ENCODE assay signal across 24 mouse cellular contexts in genomic region chr15:41390699-41391098, GRCm38 (mm10).
A peak's percentile ranks its signal among the peaks of the same experiment; 100 is the strongest.
DNase-seq lines count a peak whose midpoint lies in the region; ATAC-seq and TF ChIP-seq lines count a peak whose summit lies in the region.
"Had no signal": no experiment of that assay in that cellular context is flagged by ENCODE, and none has a peak within 500 bp of the region (broad histone marks: within the 10 kb centered on the region; RNA-seq: fewer than 3 reads in every experiment).

No protein-coding gene starts in this region.

- H3K4me3 ChIP-seq in kidney, embryonic 16.5 days (ENCODE audit: low read length) = no peak overlapping the region
- H3K4me3 ChIP-seq in kidney, embryonic 14.5 days (ENCODE audit: low read length) = no peak overlapping the region
- no peak overlapping the region for H3K4me3 ChIP-seq in C2C12 (ENCODE audit: insufficient read depth, poor library complexity, severe bottlenecking)
- H3K4me3 ChIP-seq in myocyte = no peak overlapping the region
- H3K4me3 ChIP-seq in stomach, postnatal 0 days (ENCODE audit: low read depth, low read length) = no peak overlapping the region

- H3K4me1 ChIP-seq in kidney, embryonic 16.5 days (ENCODE audit: insufficient read depth, low read length) = no peaks in the 10 kb centered on the region
- no peaks in the 10 kb centered on the region for H3K4me1 ChIP-seq in kidney, embryonic 14.5 days (ENCODE audit: control insufficient read depth, insufficient read depth, low read length)
- no peaks in the 10 kb centered on the region for H3K4me1 ChIP-seq in stomach, postnatal 0 days (replicated peaks; ENCODE audit: control insufficient read depth, insufficient read depth)

- no peak overlapping the region for H3K27ac ChIP-seq in kidney, embryonic 16.5 days (ENCODE audit: low read length)
- H3K27ac ChIP-seq in kidney, embryonic 14.5 days (ENCODE audit: low read depth, low read length) = no peak overlapping the region
- H3K27ac ChIP-seq in stomach, postnatal 0 days (replicated peaks) = no peak overlapping the region

- TF ChIP-seq POLR2A in myocyte (IDR thresholded peaks at IDR 0.05; ENCODE audit: insufficient read length, low read depth) = no peak

- DNase-seq in ES-CJ7 (ENCODE audit: low read depth, low spot score) = peak; percentile 9
- no peak for DNase-seq in ovary, postnatal 10 days (ENCODE audit: low spot score)
- DNase-seq in right cerebral cortex, adult 2 months (ENCODE audit: low spot score in 2 of 2) = no peak
- DNase-seq in stomach, postnatal 0 days (ENCODE audit: low spot score) = no peak
- DNase-seq: adrenal gland, adult 2 months; adrenal gland, adult 8-10 months; adrenal gland, postnatal 10 days; adrenal gland, postnatal 14 days; adrenal gland, postnatal 25 days; adrenal gland, postnatal 36 days; B cell, adult 2 months; cerebellum, adult 11 months; cerebellum, adult 11-12 months; cerebellum, adult 18-20 months; cerebellum, adult 2 months had no signal

- TF ChIP-seq EP300 in stomach, postnatal 0 days (optimal IDR thresholded peaks at IDR 0.05) = no peak

- WGBS in kidney, embryonic 16.5 days = 21% methylated on average over 2 of the region's 2 CpGs
- WGBS in kidney, embryonic 14.5 days = 27% methylated on average over 2 of the region's 2 CpGs
- 16% methylated on average over 2 of the region's 2 CpGs for WGBS in stomach, postnatal 0 days

- H3ac ChIP-seq in C2C12 (ENCODE audit: control insufficient read depth, insufficient read length, low read depth) = no peak overlapping the region
- H3ac ChIP-seq in myocyte (ENCODE audit: control insufficient read depth, insufficient read length) = no peak overlapping the region

- no peak for TF ChIP-seq CTCF in C2C12 (IDR thresholded peaks at IDR 0.05; ENCODE audit: control insufficient read depth, insufficient read depth, insufficient read length)
- no peak for TF ChIP-seq CTCF in stomach, postnatal 0 days (IDR thresholded peaks at IDR 0.05; ENCODE audit: low read depth)

- no peaks in the 10 kb centered on the region for H3K27me3 ChIP-seq in kidney, embryonic 16.5 days (ENCODE audit: insufficient read depth, low read length)
- H3K27me3 ChIP-seq in kidney, embryonic 14.5 days (ENCODE audit: control insufficient read depth, insufficient read depth, low read length) = no peaks in the 10 kb centered on the region
- H3K27me3 ChIP-seq in C2C12 (ENCODE audit: control insufficient read depth, insufficient read depth, insufficient read length) = no peaks in the 10 kb centered on the region
- H3K27me3 ChIP-seq in myocyte (ENCODE audit: control insufficient read depth, insufficient read depth, insufficient read length) = no peaks in the 10 kb centered on the region
- no peaks in the 10 kb centered on the region for H3K27me3 ChIP-seq in stomach, postnatal 0 days (ENCODE audit: control insufficient read depth, insufficient read depth, low read length)
- H3K27me3 ChIP-seq: CH12.LX, Patski had no signal

- no peak overlapping the region for H3K9ac ChIP-seq in kidney, embryonic 16.5 days (replicated peaks; ENCODE audit: low read length)
- H3K9ac ChIP-seq in kidney, embryonic 14.5 days (ENCODE audit: low read depth, low read length) = no peak overlapping the region
- no peak overlapping the region for H3K9ac ChIP-seq in stomach, postnatal 0 days (ENCODE audit: low read length)

- H3K79me3 ChIP-seq in C2C12 (ENCODE audit: low read depth) = no peaks in the 10 kb centered on the region

- ATAC-seq in kidney, embryonic 16.5 days (ENCODE audit: low FRiP score, low TSS enrichment) = peak; percentile 61; the same call in 1 of the 2 replicates
- no peak; the same call in 1 of the 2 replicates for ATAC-seq in kidney, embryonic 14.5 days (ENCODE audit: low FRiP score, low TSS enrichment)
- no peak for ATAC-seq in stomach, postnatal 0 days (ENCODE audit: low FRiP score, low TSS enrichment)
- ATAC-seq: activated CD4-positive, CD25-positive, alpha-beta regulatory T cell, adult 4 months; CD4-positive, CD25-positive, alpha-beta regulatory T cell, adult 4 months had no signal

- H3K36me3 ChIP-seq in kidney, embryonic 16.5 days (ENCODE audit: insufficient read depth, low read length) = no peaks in the 10 kb centered on the region
- no peaks in the 10 kb centered on the region for H3K36me3 ChIP-seq in kidney, embryonic 14.5 days (ENCODE audit: control insufficient read depth, insufficient read depth, low read length)
- H3K36me3 ChIP-seq in C2C12 (ENCODE audit: control insufficient read depth, insufficient read depth) = no peaks in the 10 kb centered on the region
- no peaks in the 10 kb centered on the region for H3K36me3 ChIP-seq in myocyte (ENCODE audit: control insufficient read depth, insufficient read depth)
- H3K36me3 ChIP-seq in stomach, postnatal 0 days (ENCODE audit: control insufficient read depth, insufficient read depth, low read length) = no peaks in the 10 kb centered on the region
- H3K36me3 ChIP-seq: G1E had no signal

- no peaks in the 10 kb centered on the region for H3K9me3 ChIP-seq in kidney, embryonic 16.5 days (ENCODE audit: low read length)
- no peaks in the 10 kb centered on the region for H3K9me3 ChIP-seq in kidney, embryonic 14.5 days (ENCODE audit: control insufficient read depth, low read length)
- no peaks in the 10 kb centered on the region for H3K9me3 ChIP-seq in stomach, postnatal 0 days (ENCODE audit: control insufficient read depth, low read length)
- H3K9me3 ChIP-seq: G1E had no signal

- no peak overlapping the region for H3K4me2 ChIP-seq in kidney, embryonic 16.5 days (replicated peaks; ENCODE audit: low read depth, low read length)
- H3K4me2 ChIP-seq in kidney, embryonic 14.5 days (replicated peaks; ENCODE audit: low read depth, low read length) = no peak overlapping the region
- peak overlapping the region; percentile 48 for H3K4me2 ChIP-seq in myocyte (ENCODE audit: low read depth)
- no peak overlapping the region for H3K4me2 ChIP-seq in stomach, postnatal 0 days (replicated peaks; ENCODE audit: low read depth)

- H3K79me2 ChIP-seq in C2C12 (ENCODE audit: control insufficient read depth, insufficient read depth) (no peaks in the 10 kb centered on the region), myocyte (ENCODE audit: control insufficient read depth, insufficient read depth) (no peaks in the 10 kb centered on the region)

TF ChIP-seq in C2C12, 6 proteins besides CTCF, POLR2A, EP300 and RAD21:
- no peak for TF ChIP-seq MYOG (IDR thresholded peaks at IDR 0.05; ENCODE audit: control insufficient read depth, extremely low read depth, insufficient read length)
- TF ChIP-seq MYOD1 (IDR thresholded peaks at IDR 0.05; ENCODE audit: control insufficient read depth, insufficient read length, low read depth) = peak; percentile 25

TF ChIP-seq in myocyte, 11 proteins besides CTCF, POLR2A, EP300 and RAD21:
- TF ChIP-seq TCF3 (IDR thresholded peaks at IDR 0.05; ENCODE audit: insufficient read length, low read depth) (no peak), MYOG (IDR thresholded peaks at IDR 0.05; ENCODE audit: control insufficient read depth in 1 of 3, insufficient read depth in 1 of 3, insufficient read length in 2 of 3, low read depth in 2 of 3) (peak in 2 of 3 experiments; percentile 20 to 53), MYOD1 (IDR thresholded peaks at IDR 0.05; ENCODE audit: control insufficient read depth in 1 of 3, insufficient read length in 2 of 3, low read depth in 2 of 3) (peak; percentile 63 to 73 (median 64)), REST (IDR thresholded peaks at IDR 0.05; ENCODE audit: insufficient read depth, insufficient read length) (no peak)
